26 mouse cellular contexts compared by ENCODE assay signal in the genomic region with DNA sequence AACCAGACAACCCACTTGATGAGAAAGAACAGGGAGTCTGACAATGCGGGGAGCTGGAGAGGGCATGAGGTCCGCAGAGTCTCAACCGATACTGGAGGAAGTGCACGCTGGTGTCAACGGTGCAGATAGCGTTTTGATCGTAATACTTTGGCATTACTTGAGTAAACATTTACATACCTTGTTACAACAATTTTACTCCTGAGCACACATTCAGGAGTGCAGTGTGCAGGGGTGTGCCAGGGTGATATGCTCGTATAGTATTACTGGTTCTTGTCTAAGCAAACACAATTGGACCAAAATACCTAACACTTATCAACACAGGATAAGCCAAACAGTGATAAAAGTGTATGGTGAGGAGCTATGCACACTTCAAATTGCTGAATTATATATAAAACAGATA.
A peak's percentile ranks its signal among the peaks of the same experiment; 100 is the strongest.
DNase-seq lines count a peak whose midpoint lies in the region; ATAC-seq and TF ChIP-seq lines count a peak whose summit lies in the region.
"Had no signal": no experiment of that assay in that cellular context is flagged by ENCODE, and none has a peak within 500 bp of the region (broad histone marks: within the 10 kb centered on the region; RNA-seq: fewer than 3 reads in every experiment).

No protein-coding gene starts in this region.

- peak; percentile 42 for DNase-seq in heart, adult 11 months
- DNase-seq in heart, postnatal 25 days (ENCODE audit: low spot score), result no peak
- peak; percentile 28 for DNase-seq in stomach, postnatal 0 days (ENCODE audit: low spot score)
- no peak for DNase-seq in left cerebral cortex, adult 9 months (ENCODE audit: low spot score in 2 of 2)
- DNase-seq in left cerebral cortex, postnatal 4 days, result no peak
- DNase-seq: adrenal gland, adult 8-10 months; adrenal gland, postnatal 25 days; cerebellum, adult 11-12 months; cerebellum, adult 8-10 months; cerebellum, postnatal 10 days; cerebellum, postnatal 36 days; embryo, embryonic 11 days; gastrocnemius, postnatal 10 days; gastrocnemius, postnatal 36 days; heart, postnatal 36 days had no signal

- H3K36me3 ChIP-seq in intestine, embryonic 15.5 days, result no peaks in the 10 kb centered on the region
- no peaks in the 10 kb centered on the region for H3K36me3 ChIP-seq in stomach, embryonic 14.5 days (ENCODE audit: control insufficient read depth, insufficient read depth, low read length)
- no peaks in the 10 kb centered on the region for H3K36me3 ChIP-seq in stomach, postnatal 0 days (ENCODE audit: control insufficient read depth, insufficient read depth, low read length)
- H3K36me3 ChIP-seq: embryonic facial prominence, embryonic 10.5 days; embryonic facial prominence, embryonic 13.5 days; forebrain, embryonic 12.5 days; forebrain, embryonic 15.5 days; hindbrain, embryonic 13.5 days had no signal

- no peak for TF ChIP-seq CTCF in stomach, postnatal 0 days (IDR thresholded peaks at IDR 0.05; ENCODE audit: low read depth)

- H3K4me2 ChIP-seq in intestine, embryonic 15.5 days (replicated peaks), result no peak overlapping the region
- no peak overlapping the region for H3K4me2 ChIP-seq in stomach, embryonic 14.5 days (replicated peaks; ENCODE audit: low read depth, low read length)
- H3K4me2 ChIP-seq in stomach, postnatal 0 days (replicated peaks; ENCODE audit: low read depth), result no peak overlapping the region
- H3K4me2 ChIP-seq: embryonic facial prominence, embryonic 13.5 days; forebrain, embryonic 12.5 days; forebrain, embryonic 15.5 days; heart, embryonic 11.5 days; hindbrain, embryonic 13.5 days had no signal

- no peak overlapping the region for H3K27ac ChIP-seq in intestine, embryonic 15.5 days
- no peak overlapping the region for H3K27ac ChIP-seq in stomach, embryonic 14.5 days (ENCODE audit: low read length)
- no peak overlapping the region for H3K27ac ChIP-seq in stomach, postnatal 0 days (replicated peaks)
- H3K27ac ChIP-seq: embryonic facial prominence, embryonic 10.5 days; embryonic facial prominence, embryonic 13.5 days; forebrain, embryonic 12.5 days; forebrain, embryonic 15.5 days; hindbrain, embryonic 10.5 days; hindbrain, embryonic 13.5 days had no signal

- intact Hi-C loops in heart, postnatal 25 days (cut with DNase I), result no loop called here
- intact Hi-C loops in left cerebral cortex, postnatal 4 days (cut with DNase I), result no loop called here

- H3K27me3 ChIP-seq in intestine, embryonic 15.5 days (replicated peaks), result no peaks in the 10 kb centered on the region
- no peaks in the 10 kb centered on the region for H3K27me3 ChIP-seq in stomach, embryonic 14.5 days (ENCODE audit: control insufficient read depth, insufficient read depth, low read length)
- no peaks in the 10 kb centered on the region for H3K27me3 ChIP-seq in stomach, postnatal 0 days (ENCODE audit: control insufficient read depth, insufficient read depth, low read length)
- H3K27me3 ChIP-seq: embryonic facial prominence, embryonic 13.5 days; forebrain, embryonic 12.5 days; forebrain, embryonic 15.5 days; hindbrain, embryonic 13.5 days had no signal

- peak; percentile 84 for ATAC-seq in intestine, embryonic 15.5 days
- peak; percentile 88 for ATAC-seq in stomach, embryonic 14.5 days (ENCODE audit: insufficient number of reproducible peaks, insufficient read depth, low FRiP score, low read depth)
- peak; percentile 72; the same call in 1 of the 2 replicates for ATAC-seq in stomach, postnatal 0 days (ENCODE audit: low FRiP score, low TSS enrichment)
- ATAC-seq: activated CD4-positive, CD25-positive, alpha-beta regulatory T cell, adult 4 months; forebrain, embryonic 15.5 days had no signal

- no peak for TF ChIP-seq EP300 in stomach, postnatal 0 days (optimal IDR thresholded peaks at IDR 0.05)

- H3K4me1 ChIP-seq in intestine, embryonic 15.5 days (replicated peaks), result no peaks in the 10 kb centered on the region
- no peaks in the 10 kb centered on the region for H3K4me1 ChIP-seq in stomach, embryonic 14.5 days (ENCODE audit: control insufficient read depth, insufficient read depth, low read length)
- no peaks in the 10 kb centered on the region for H3K4me1 ChIP-seq in stomach, postnatal 0 days (replicated peaks; ENCODE audit: control insufficient read depth, insufficient read depth)
- H3K4me1 ChIP-seq: embryonic facial prominence, embryonic 10.5 days; forebrain, embryonic 12.5 days; forebrain, embryonic 15.5 days; hindbrain, embryonic 10.5 days; hindbrain, embryonic 13.5 days had no signal

- H3K4me3 ChIP-seq in intestine, embryonic 15.5 days (replicated peaks), result no peak overlapping the region
- no peak overlapping the region for H3K4me3 ChIP-seq in stomach, embryonic 14.5 days (ENCODE audit: low read depth, low read length)
- H3K4me3 ChIP-seq in stomach, postnatal 0 days (ENCODE audit: low read depth, low read length), result no peak overlapping the region
- H3K4me3 ChIP-seq: embryonic facial prominence, embryonic 10.5 days; embryonic facial prominence, embryonic 13.5 days; erythroblast, embryonic 14.5 days; forebrain, embryonic 12.5 days; forebrain, embryonic 15.5 days; hindbrain, embryonic 10.5 days; hindbrain, embryonic 13.5 days had no signal

- H3K9me3 ChIP-seq in intestine, embryonic 15.5 days, result 0 out of 2 replicates have a peak, but pooled peaks cover 3% of the 10 kb centered on the region
- no peaks in the 10 kb centered on the region for H3K9me3 ChIP-seq in stomach, embryonic 14.5 days (ENCODE audit: control insufficient read depth, low read depth, low read length)
- H3K9me3 ChIP-seq in stomach, postnatal 0 days (ENCODE audit: control insufficient read depth, low read length), result no peaks in the 10 kb centered on the region
- H3K9me3 ChIP-seq: embryonic facial prominence, embryonic 13.5 days; forebrain, embryonic 12.5 days; forebrain, embryonic 15.5 days; hindbrain, embryonic 10.5 days had no signal

- no peak overlapping the region for H3K9ac ChIP-seq in intestine, embryonic 15.5 days
- H3K9ac ChIP-seq in stomach, embryonic 14.5 days (replicated peaks; ENCODE audit: low read depth, low read length), result no peak overlapping the region
- no peak overlapping the region for H3K9ac ChIP-seq in stomach, postnatal 0 days (ENCODE audit: low read length)
- H3K9ac ChIP-seq: embryonic facial prominence, embryonic 13.5 days; forebrain, embryonic 12.5 days; forebrain, embryonic 15.5 days; hindbrain, embryonic 13.5 days had no signal

- WGBS in intestine, embryonic 15.5 days, result 48% methylated on average over 8 of the region's 8 CpGs
- WGBS in stomach, embryonic 14.5 days, result 58% methylated on average over 8 of the region's 8 CpGs
- 33% methylated on average over 8 of the region's 8 CpGs for WGBS in stomach, postnatal 0 days

Comparison
In these comparisons a context has a peak if more than half of its experiments do, and no peak if none do; other contexts are left out.
1. DNase-seq: peak in heart, adult 11 months (single experiment) and stomach, postnatal 0 days (single experiment); none in heart, postnatal 25 days (single experiment), left cerebral cortex, adult 9 months (0 of 2) and left cerebral cortex, postnatal 4 days (single experiment).
2. Peak in every context shown above with its lines, with median percentiles within 50 percentile points of each other: ATAC-seq.